In genomic region chr14:47634410-47634809, GRCm38 (mm10) we compare ENCODE assay signal across 8 mouse cellular contexts. TPM values are rescaled to one million over a fixed set of nuclear protein-coding genes. Genes with fewer than 3 reads are reported as not detected.
DNase-seq lines count a peak whose midpoint lies in the region; ATAC-seq and TF ChIP-seq lines count a peak whose summit lies in the region.

No protein-coding gene starts in this region.

- H3K36me3 ChIP-seq in liver, embryonic 11.5 days (ENCODE audit: control insufficient read depth, insufficient read depth, low read length) = no peaks in the 10 kb centered on the region
- H3K36me3 ChIP-seq in stomach, postnatal 0 days (ENCODE audit: control insufficient read depth, insufficient read depth, low read length) = no peaks in the 10 kb centered on the region
- no peaks in the 10 kb centered on the region for H3K36me3 ChIP-seq in forebrain, embryonic 10.5 days (replicated peaks)

- no peaks in the 10 kb centered on the region for H3K27me3 ChIP-seq in liver, embryonic 11.5 days (replicated peaks; ENCODE audit: control insufficient read depth, insufficient read depth, low read length)
- no peaks in the 10 kb centered on the region for H3K27me3 ChIP-seq in stomach, postnatal 0 days (ENCODE audit: control insufficient read depth, insufficient read depth, low read length)
- no peaks in the 10 kb centered on the region for H3K27me3 ChIP-seq in forebrain, embryonic 10.5 days (ENCODE audit: poor library complexity, severe bottlenecking)

- no peak overlapping the region for H3K4me2 ChIP-seq in liver, embryonic 11.5 days
- no peak overlapping the region; the same call in 1 of the 2 replicates for H3K4me2 ChIP-seq in stomach, postnatal 0 days (replicated peaks; ENCODE audit: low read depth)

- WGBS in liver, embryonic 11.5 days = 28% methylated on average over 9 of the region's 9 CpGs
- 16% methylated on average over 9 of the region's 9 CpGs for WGBS in stomach, postnatal 0 days
- WGBS in forebrain, embryonic 10.5 days = 83% methylated on average over 9 of the region's 9 CpGs

- H3K9ac ChIP-seq in liver, embryonic 11.5 days (ENCODE audit: low read depth, low read length) = no peak overlapping the region
- H3K9ac ChIP-seq in stomach, postnatal 0 days (ENCODE audit: low read length) = no peak overlapping the region

- peak; percentile 47 to 84 for ATAC-seq in hematopoietic stem cell, adult 5-6 weeks (replicated peaks in 1 of 2; ENCODE audit: insufficient read depth in 1 of 2, low FRiP score in 2 of 2, low TSS enrichment in 1 of 2, low read depth in 1 of 2, poor library complexity in 2 of 2, severe bottlenecking in 2 of 2)
- ATAC-seq in liver, embryonic 11.5 days (replicated peaks; ENCODE audit: low FRiP score) = peak; percentile 67
- peak; percentile 63 for ATAC-seq in stomach, postnatal 0 days (ENCODE audit: low FRiP score, low TSS enrichment)

- no peak overlapping the region for H3K4me3 ChIP-seq in liver, embryonic 11.5 days (ENCODE audit: low read depth, low read length)
- H3K4me3 ChIP-seq in stomach, postnatal 0 days (ENCODE audit: low read depth, low read length) = no peak overlapping the region
- no peak overlapping the region for H3K4me3 ChIP-seq in forebrain, embryonic 10.5 days

- no peak for TF ChIP-seq CTCF in stomach, postnatal 0 days (IDR thresholded peaks at IDR 0.05; ENCODE audit: low read depth)

- H3K4me1 ChIP-seq in liver, embryonic 11.5 days (replicated peaks; ENCODE audit: control insufficient read depth, insufficient read depth, low read length) = peaks cover 13% of the 10 kb centered on the region
- no peaks in the 10 kb centered on the region; the same call in 1 of the 2 replicates for H3K4me1 ChIP-seq in stomach, postnatal 0 days (replicated peaks; ENCODE audit: control insufficient read depth, insufficient read depth)
- 0 out of 2 replicates have a peak, but pooled peaks cover 6% of the 10 kb centered on the region for H3K4me1 ChIP-seq in forebrain, embryonic 10.5 days

- TF ChIP-seq EP300 in stomach, postnatal 0 days (optimal IDR thresholded peaks at IDR 0.05) = no peak

- H3K27ac ChIP-seq in liver, embryonic 11.5 days (ENCODE audit: low read depth, low read length) = no peak overlapping the region
- H3K27ac ChIP-seq in stomach, postnatal 0 days (replicated peaks) = no peak overlapping the region; the same call in 1 of the 2 replicates
- H3K27ac ChIP-seq in forebrain, embryonic 10.5 days = no peak overlapping the region

- no peaks in the 10 kb centered on the region for H3K9me3 ChIP-seq in liver, embryonic 11.5 days (ENCODE audit: control insufficient read depth, low read length)
- H3K9me3 ChIP-seq in stomach, postnatal 0 days (ENCODE audit: control insufficient read depth, low read length) = no peaks in the 10 kb centered on the region
- H3K9me3 ChIP-seq in forebrain, embryonic 10.5 days = no peaks in the 10 kb centered on the region

- peak; percentile 10 for DNase-seq in gastrocnemius, postnatal 10 days
- DNase-seq in gastrocnemius, adult 18-20 months (ENCODE audit: low spot score) = no peak
- peak; percentile 14 for DNase-seq in embryo, embryonic 9.5 days (ENCODE audit: extremely low spot score)
- peak; percentile 50 for DNase-seq in liver, embryonic 11.5 days (ENCODE audit: low spot score)
- peak; percentile 38 for DNase-seq in stomach, postnatal 0 days (ENCODE audit: low spot score)
- no peak for DNase-seq in right cerebral cortex, adult 18-20 months
- no peak for DNase-seq in forebrain, embryonic 10.5 days (ENCODE audit: extremely low spot score, low spot score)

RNA-seq across cellular contexts. Expression of gene Ktn1, which starts 13.8 kb away (rescaled TPM):
- 100 to 1,000 TPM; 124 to 157 TPM for total RNA-seq in gastrocnemius, postnatal 10 days (2021)
- 100 to 1,000 TPM; 191 to 211 TPM for total RNA-seq in gastrocnemius, adult 18-20 months (2021)
- total RNA-seq in hematopoietic stem cell, adult 5-6 weeks (2017) = 104 and 115 TPM in 2 replicates
- 43.3 and 45.0 TPM in 2 replicates for polyA plus RNA-seq in liver, embryonic 11.5 days (2014; fragmentation: Nextera tagmentation; extraction: Ambion mirVana)
- polyA plus RNA-seq in stomach, postnatal 0 days (2015; fragmentation: Nextera tagmentation; extraction: Ambion mirVana) = 40.7 and 48.8 TPM in 2 replicates
- 66.5 and 68.7 TPM in 2 replicates for polyA plus RNA-seq in forebrain, embryonic 10.5 days (2016; fragmentation: Nextera tagmentation; extraction: Ambion mirVana)

Comparison
In these comparisons a context has a peak if more than half of its experiments do, and no peak if none do; other contexts are left out.
1. DNase-seq: peak in gastrocnemius, postnatal 10 days (single experiment), embryo, embryonic 9.5 days (single experiment), liver, embryonic 11.5 days (single experiment) and stomach, postnatal 0 days (single experiment); none in gastrocnemius, adult 18-20 months (single experiment), right cerebral cortex, adult 18-20 months (single experiment) and forebrain, embryonic 10.5 days (single experiment).
2. Peak in every context shown above with its lines, with median percentiles within 50 percentile points of each other: ATAC-seq.